17 mouse cellular contexts compared by ENCODE assay signal in the genomic region with DNA sequence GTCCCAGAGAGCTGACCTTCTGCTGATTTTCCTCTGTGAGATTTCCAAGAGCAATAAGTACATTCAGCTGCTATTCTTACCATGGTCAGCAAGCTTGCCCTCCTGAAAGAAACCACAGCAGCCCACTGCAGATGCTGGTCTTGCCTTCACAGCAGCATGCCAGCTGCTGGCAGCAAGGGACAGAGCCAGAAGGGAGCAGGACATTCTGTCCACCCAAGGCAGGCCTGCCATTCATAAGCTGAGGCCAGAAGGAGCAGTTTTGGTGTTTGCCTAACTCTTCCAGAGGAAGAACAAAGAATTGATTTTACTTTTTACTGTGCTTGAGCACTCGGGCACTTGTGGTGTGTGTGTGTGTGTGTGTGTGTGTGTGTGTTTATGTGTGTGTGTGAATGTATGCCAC.
DNase-seq lines count a peak whose midpoint lies in the region; TF ChIP-seq lines count a peak whose summit lies in the region.
"Had no signal": no experiment of that assay in that cellular context is flagged by ENCODE, and none has a peak within 500 bp of the region (broad histone marks: within the 10 kb centered on the region; RNA-seq: fewer than 3 reads in every experiment).

No protein-coding gene starts in this region.

- H3K4me3 ChIP-seq in left cerebral cortex, adult 2 months, result no peak overlapping the region
- H3K4me3 ChIP-seq: embryonic facial prominence, embryonic 15.5 days; erythroblast, embryonic 14.5 days; forebrain, embryonic 15.5 days; heart, adult 2 months; heart, embryonic 12.5 days; hindbrain, embryonic 15.5 days had no signal

- TF ChIP-seq CTCF in left cerebral cortex, adult 2 months (IDR thresholded peaks at IDR 0.05), result no peak

- no peak overlapping the region for H3K27ac ChIP-seq in left cerebral cortex, adult 2 months
- H3K27ac ChIP-seq: embryonic facial prominence, embryonic 15.5 days; forebrain, embryonic 15.5 days; heart, adult 2 months; hindbrain, embryonic 15.5 days had no signal

- DNase-seq in left cerebral cortex, postnatal 14 days (ENCODE audit: low spot score in 2 of 2), result peak; percentile 44 to 54
- DNase-seq in left cerebral cortex, adult 2 months (ENCODE audit: extremely low spot score in 1 of 2, low spot score in 2 of 2), result no peak
- DNase-seq in right cerebral cortex, adult 18-20 months, result peak; percentile 20
- DNase-seq in right cerebral cortex, postnatal 4 days, result no peak
- peak; percentile 16 for DNase-seq in brain, adult 2 months (ENCODE audit: low read depth, low spot score)
- no peak for DNase-seq in cerebellum, postnatal 36 days
- DNase-seq: adrenal gland, postnatal 14 days; B cell, adult 2 months; cerebellum, adult 9-11 months; gastrocnemius, postnatal 10 days; heart, adult 2 months; heart, postnatal 36 days had no signal

- intact Hi-C loops in left cerebral cortex, postnatal 14 days (cut with DNase I), result no loop called here
- intact Hi-C loops in left cerebral cortex, adult 2 months (cut with DNase I), result loop anchor here (2.0 to 10.0 kb wide), 2 partner anchors 44 to 724 kb away; no protein-coding TSS in a partner anchor

Comparison
In these comparisons a context has a peak if more than half of its experiments do, and no peak if none do; other contexts are left out.
1. DNase-seq: peak in left cerebral cortex, postnatal 14 days (2 of 2), right cerebral cortex, adult 18-20 months (single experiment) and brain, adult 2 months (single experiment); none in left cerebral cortex, adult 2 months (0 of 2), right cerebral cortex, postnatal 4 days (single experiment) and cerebellum, postnatal 36 days (0 of 2).